Mouse (Mus musculus): ENCODE data around the gene Gm28051. TPM values are rescaled to one million over a fixed set of nuclear protein-coding genes. Genes with fewer than 3 reads are reported as not detected.
A peak's percentile ranks its signal among the peaks of the same experiment; 100 is the strongest.

Gm28051 gene
- total RNA-seq, 2 experiments from 2014 or later: not detected

GRCm38 (mm10) chr12:102743589-102744574, 13.7 kb downstream of the Gm28051 start, which contains the start of the genes Moap1 and Tmem251:
TSS of gene Moap1 (minus strand) at chr12:102743661.
TSS of gene Tmem251 (plus strand) at chr12:102743762.
- intact Hi-C loops (cut with DNase I): loop anchor here (1.0 to 2.0 kb wide), 2 partner anchors 13 to 321 kb away; partner anchors contain the start of genes Gm28051, Gon7 and Ubr7

GRCm38 (mm10) chr12:102743036-102743588, 14.5 kb downstream of the Gm28051 start:
- intact Hi-C loops (cut with DNase I): loop anchor here (1.0 to 2.0 kb wide), 2 partner anchors 14 to 322 kb away; partner anchors contain the start of genes Gm28051, Gon7 and Ubr7
- DNase-seq: no peak

More at GRCm38 (mm10) chr12:102743589-102744574, 13.7 kb downstream of the Gm28051 start, which contains the start of the genes Moap1 and Tmem251:
- DNase-seq: peak; percentile 90

GRCm38 (mm10) chr12:102742056-102742455, 15.5 kb downstream of the Gm28051 start:
- intact Hi-C loops (cut with DNase I): loop anchor here (2.0 kb wide), 1 partner anchor 323 kb away; no protein-coding TSS in a partner anchor
- no peak for DNase-seq

GRCm38 (mm10) chr12:102740285-102740684, 17.3 kb downstream of the Gm28051 start:
- no peak for DNase-seq
- intact Hi-C loops (cut with DNase I): loop anchor here (1.0 kb wide), 1 partner anchor 39 kb away; no protein-coding TSS in a partner anchor

- intact Hi-C loops (cut with DNase I): no loop called here
Observed at GRCm38 (mm10) chr12:102739096-102739495, 18.5 kb downstream of the Gm28051 start.

GRCm38 (mm10) chr12:102733381-102733780, 24.2 kb downstream of the Gm28051 start:
- intact Hi-C loops (cut with DNase I): no loop called here
- peak; percentile 57 to 67 for DNase-seq

More at GRCm38 (mm10) chr12:102739096-102739495, 18.5 kb downstream of the Gm28051 start:
- no peak for DNase-seq

GRCm38 (mm10) chr12:102730798-102731619, 26.6 kb downstream of the Gm28051 start:
- DNase-seq: no peak
- intact Hi-C loops (cut with DNase I): no loop called here

- no peak for DNase-seq
- intact Hi-C loops (cut with DNase I): loop anchor here (10.0 kb wide), 1 partner anchor 235 kb away; no protein-coding TSS in a partner anchor
Observed at GRCm38 (mm10) chr12:102729855-102730797, 27.4 kb downstream of the Gm28051 start.

GRCm38 (mm10) chr12:102725761-102726175, 31.8 kb downstream of the Gm28051 start:
- intact Hi-C loops (cut with DNase I): loop anchor here (10.0 kb wide), 1 partner anchor 231 kb away; no protein-coding TSS in a partner anchor
- no peak for DNase-seq

- intact Hi-C loops (cut with DNase I): loop anchor here (10.0 kb wide), 1 partner anchor 230 kb away; no protein-coding TSS in a partner anchor
Observed at GRCm38 (mm10) chr12:102725146-102725545, 32.4 kb downstream of the Gm28051 start.

GRCm38 (mm10) chr12:102723861-102724260, 33.7 kb downstream of the Gm28051 start:
- DNase-seq: no peak
- intact Hi-C loops (cut with DNase I): loop anchor here (10.0 kb wide), 1 partner anchor 229 kb away; no protein-coding TSS in a partner anchor

More at GRCm38 (mm10) chr12:102725146-102725545, 32.4 kb downstream of the Gm28051 start:
- DNase-seq: no peak

GRCm38 (mm10) chr12:102722966-102723365, 34.6 kb downstream of the Gm28051 start:
- intact Hi-C loops (cut with DNase I): loop anchor here (10.0 kb wide), 1 partner anchor 228 kb away; no protein-coding TSS in a partner anchor
- no peak for DNase-seq

GRCm38 (mm10) chr12:102722451-102722850, 35.1 kb downstream of the Gm28051 start:
- intact Hi-C loops (cut with DNase I): loop anchor here (10.0 kb wide), 1 partner anchor 228 kb away; no protein-coding TSS in a partner anchor
- DNase-seq: no peak

GRCm38 (mm10) chr12:102719552-102720315, 37.8 kb downstream of the Gm28051 start:
- no peak for DNase-seq
- intact Hi-C loops (cut with DNase I): loop anchor here (1.0 to 10.0 kb wide), 3 partner anchors 140 to 225 kb away; no protein-coding TSS in a partner anchor

- intact Hi-C loops (cut with DNase I): loop anchor here (5.0 kb wide), 1 partner anchor 188 kb away; no protein-coding TSS in a partner anchor
- no peak for DNase-seq
Observed at GRCm38 (mm10) chr12:102714654-102715395, 42.7 kb downstream of the Gm28051 start.

GRCm38 (mm10) chr12:102714116-102714515, 43.4 kb downstream of the Gm28051 start:
- intact Hi-C loops (cut with DNase I): no loop called here
- no peak for DNase-seq

Measured in heart, postnatal 36 days (tissue).